In the genomic region with DNA sequence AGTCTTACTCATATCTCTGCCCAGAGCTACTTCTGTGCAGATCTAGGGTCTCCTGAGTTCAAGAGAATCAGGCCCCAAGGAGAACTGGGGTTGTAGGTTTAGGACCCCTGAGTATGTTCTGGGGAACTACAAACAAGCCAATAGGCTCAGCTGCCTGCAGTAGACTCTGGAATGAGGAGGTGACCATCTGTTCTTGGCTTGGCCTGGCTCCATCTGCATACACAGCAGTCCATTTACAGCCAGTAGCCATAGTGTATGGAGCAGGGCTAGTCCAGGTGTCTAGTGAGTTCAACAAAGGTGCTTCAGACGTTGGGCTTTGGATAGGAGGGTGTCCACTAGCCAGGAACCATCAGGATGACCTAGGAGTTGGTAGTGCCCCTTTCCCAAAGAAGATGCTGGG, we compare ENCODE assay signal across 17 mouse cellular contexts.
"Had no signal": no experiment of that assay in that cellular context is flagged by ENCODE, and none has a peak within 500 bp of the region (broad histone marks: within the 10 kb centered on the region; RNA-seq: fewer than 3 reads in every experiment).

No protein-coding gene starts in this region.

- DNase-seq: kidney, postnatal 14 days; layer of hippocampus, adult 9-11 months; layer of hippocampus, postnatal 36 days; lung, embryonic 14.5 days; lung, postnatal 10 days; lung, postnatal 4 days; midbrain, embryonic 14.5 days; right cerebral cortex, adult 18-20 months; right cerebral cortex, postnatal 25 days; thymus, adult 18-20 months; thymus, postnatal 14 days had no signal

- H3K27ac ChIP-seq: limb, embryonic 10.5 days; liver, embryonic 15.5 days; midbrain, embryonic 10.5 days; neural tube, embryonic 15.5 days had no signal

- H3K36me3 ChIP-seq: limb, embryonic 10.5 days; liver, embryonic 15.5 days; midbrain, embryonic 10.5 days; neural tube, embryonic 15.5 days had no signal

- H3K4me3 ChIP-seq: limb, embryonic 10.5 days; liver, embryonic 15.5 days; midbrain, embryonic 10.5 days; myocyte; neural tube, embryonic 15.5 days had no signal

- H3K9me3 ChIP-seq: limb, embryonic 10.5 days; liver, embryonic 15.5 days; midbrain, embryonic 10.5 days; neural tube, embryonic 15.5 days had no signal

- H3K4me1 ChIP-seq: liver, embryonic 15.5 days had no signal

- H3K9ac ChIP-seq: liver, embryonic 15.5 days; lung, embryonic 14.5 days; neural tube, embryonic 15.5 days had no signal

- H3K27me3 ChIP-seq: liver, embryonic 15.5 days; neural tube, embryonic 15.5 days had no signal

- H3K4me2 ChIP-seq: liver, embryonic 11.5 days; liver, embryonic 15.5 days; lung, embryonic 14.5 days; neural tube, embryonic 15.5 days had no signal
